8 mouse cellular contexts compared by ENCODE assay signal in genomic region chr19:56822448-56822836, GRCm38 (mm10). TPM values are rescaled to one million over a fixed set of nuclear protein-coding genes. Genes with fewer than 3 reads are reported as not detected.
DNase-seq lines count a peak whose midpoint lies in the region; ATAC-seq and TF ChIP-seq lines count a peak whose summit lies in the region.

No protein-coding gene starts in this region.

- ATAC-seq in forebrain, postnatal 0 days: no peak; the same call in 1 of the 2 replicates

- H3K79me2 ChIP-seq in heart, adult 2 months (replicated peaks; ENCODE audit: control insufficient read depth, insufficient read depth, low read length): peaks cover 3% of the 10 kb centered on the region

- H3K4me2 ChIP-seq in forebrain, postnatal 0 days (ENCODE audit: low read depth): peak overlapping the region; percentile 76

- H3K27ac ChIP-seq in heart, adult 2 months: no peak overlapping the region; the same call in 1 of the 2 replicates
- no peak overlapping the region for H3K27ac ChIP-seq in forebrain, postnatal 0 days (ENCODE audit: low read depth, low read length)

- intact Hi-C loops in heart, adult 2 months (cut with DNase I): no loop called here
- intact Hi-C loops in heart, postnatal 36 days (cut with DNase I): loop anchor here (5.0 kb wide), 1 partner anchor 200 kb away; no protein-coding TSS in a partner anchor

- no peak overlapping the region for H3K9ac ChIP-seq in heart, adult 2 months (ENCODE audit: low read depth, low read length)
- peak overlapping the region; percentile 93 for H3K9ac ChIP-seq in forebrain, postnatal 0 days

- TF ChIP-seq EP300 in heart, adult 2 months (IDR thresholded peaks at IDR 0.05; ENCODE audit: insufficient read depth, low read depth, low read length): no peak

- no peaks in the 10 kb centered on the region for H3K9me3 ChIP-seq in E14TG2a.4 (ENCODE audit: low read length)
- no peaks in the 10 kb centered on the region for H3K9me3 ChIP-seq in forebrain, postnatal 0 days (ENCODE audit: low read length)
- peaks cover 11% of the 10 kb centered on the region for H3K9me3 ChIP-seq in megakaryocyte, embryonic 14.5 days

- H3K4me3 ChIP-seq in heart, adult 2 months: peak overlapping the region; percentile 84
- H3K4me3 ChIP-seq in E14TG2a.4 (replicated peaks; ENCODE audit: low read length): peak overlapping the region; percentile 99
- H3K4me3 ChIP-seq in forebrain, postnatal 0 days (ENCODE audit: low read depth, low read length): peak overlapping the region; percentile 85
- peak overlapping the region; percentile 98 for H3K4me3 ChIP-seq in megakaryocyte, embryonic 14.5 days (replicated peaks)

- no peak for DNase-seq in heart, adult 2 months
- DNase-seq in heart, postnatal 36 days: no peak
- no peak for DNase-seq in forebrain, postnatal 0 days
- no peak for DNase-seq in yolk sac, embryonic 10.5 days (ENCODE audit: low spot score)
- DNase-seq in embryo, embryonic 11 days: no peak
- no peak for DNase-seq in embryo, embryonic 10.5 days (ENCODE audit: low spot score)

- no peaks in the 10 kb centered on the region for H3K27me3 ChIP-seq in heart, adult 2 months (ENCODE audit: control insufficient read depth, insufficient read depth, low read length)
- H3K27me3 ChIP-seq in E14TG2a.4 (ENCODE audit: insufficient read depth, low read length): peaks cover 40% of the 10 kb centered on the region
- no peaks in the 10 kb centered on the region for H3K27me3 ChIP-seq in forebrain, postnatal 0 days (ENCODE audit: insufficient read depth, low read length)
- H3K27me3 ChIP-seq in megakaryocyte, embryonic 14.5 days (replicated peaks): peaks cover 29% of the 10 kb centered on the region

- no peak for TF ChIP-seq POLR2A in heart, adult 2 months (IDR thresholded peaks at IDR 0.05; ENCODE audit: insufficient read depth, low read depth, low read length)

- peaks cover 18% of the 10 kb centered on the region for H3K36me3 ChIP-seq in heart, adult 2 months (ENCODE audit: control insufficient read depth, insufficient read depth, low read length)
- peaks cover 14% of the 10 kb centered on the region for H3K36me3 ChIP-seq in E14TG2a.4 (ENCODE audit: insufficient read depth, low read length)
- H3K36me3 ChIP-seq in forebrain, postnatal 0 days (ENCODE audit: insufficient read depth): no peaks in the 10 kb centered on the region
- H3K36me3 ChIP-seq in megakaryocyte, embryonic 14.5 days (replicated peaks; ENCODE audit: low read length): no peaks in the 10 kb centered on the region

- 22% methylated on average over 10 of the region's 10 CpGs for WGBS in heart, adult 2 months
- WGBS in forebrain, postnatal 0 days: 18% methylated on average over 10 of the region's 10 CpGs

- peaks cover 14% of the 10 kb centered on the region for H3K4me1 ChIP-seq in heart, adult 2 months (ENCODE audit: control insufficient read depth, insufficient read depth, low read length)
- H3K4me1 ChIP-seq in E14TG2a.4 (replicated peaks; ENCODE audit: low read depth, low read length): peaks cover 26% of the 10 kb centered on the region
- peaks cover 38% of the 10 kb centered on the region for H3K4me1 ChIP-seq in forebrain, postnatal 0 days (ENCODE audit: insufficient read depth)
- peaks cover 36% of the 10 kb centered on the region for H3K4me1 ChIP-seq in megakaryocyte, embryonic 14.5 days

- TF ChIP-seq CTCF in heart, adult 2 months (IDR thresholded peaks at IDR 0.05): no peak
- TF ChIP-seq CTCF in E14TG2a.4 (conservative IDR thresholded peaks at IDR 0.05; ENCODE audit: low read length): no peak
- no peak for TF ChIP-seq CTCF in forebrain, postnatal 0 days (IDR thresholded peaks at IDR 0.05; ENCODE audit: low read depth)

RNA-seq across cellular contexts. Expression of gene Ccdc186, which starts 0.5 kb away (rescaled TPM):
- 10 to 100 TPM; 24.9 to 28.6 TPM for total RNA-seq in heart, adult 2 months (2021)
- 5.0 and 7.9 TPM in 2 replicates for polyA plus RNA-seq in heart, adult 2 months (2012; rRNA removed)
- 10 to 100 TPM; 26.8 to 28.8 TPM for total RNA-seq in heart, postnatal 36 days (2021)
- total RNA-seq in forebrain, postnatal 0 days (2014; rRNA removed): 20.9 and 21.2 TPM in 2 replicates
- 15.7 and 20.2 TPM in 2 replicates for polyA plus RNA-seq in forebrain, postnatal 0 days (2015; fragmentation: Nextera tagmentation; extraction: Ambion mirVana)
- 0.72 TPM in 1 of 2 replicates, not detected in the other for polyA plus RNA-seq in megakaryocyte, embryonic 14.5 days (2012; ENCODE audit: insufficient read depth, low replicate concordance)

RNA-seq across cellular contexts. Expression of gene Tdrd1, which starts 3.6 kb away (rescaled TPM):
- not detected for total RNA-seq in heart, adult 2 months (2021)
- 0.02 and 0.06 TPM in 2 replicates for polyA plus RNA-seq in heart, adult 2 months (2012; rRNA removed)
- not detected for total RNA-seq in heart, postnatal 36 days (2021)
- 0.69 and 1.7 TPM in 2 replicates for total RNA-seq in forebrain, postnatal 0 days (2014; rRNA removed)
- 0.50 and 0.77 TPM in 2 replicates for polyA plus RNA-seq in forebrain, postnatal 0 days (2015; fragmentation: Nextera tagmentation; extraction: Ambion mirVana)
- not detected in 2 replicates for polyA plus RNA-seq in megakaryocyte, embryonic 14.5 days (2012; ENCODE audit: insufficient read depth, low replicate concordance)

RNA-seq across cellular contexts. Expression of gene Vwa2, which starts 51.6 kb away (rescaled TPM):
- total RNA-seq in heart, adult 2 months (2021): not detected
- polyA plus RNA-seq in heart, adult 2 months (2012; rRNA removed): not detected in 2 replicates
- total RNA-seq in heart, postnatal 36 days (2021): not detected
- total RNA-seq in forebrain, postnatal 0 days (2014; rRNA removed): 0.62 and 1.1 TPM in 2 replicates
- polyA plus RNA-seq in forebrain, postnatal 0 days (2015; fragmentation: Nextera tagmentation; extraction: Ambion mirVana): 0.31 and 0.33 TPM in 2 replicates
- polyA plus RNA-seq in megakaryocyte, embryonic 14.5 days (2012; ENCODE audit: insufficient read depth, low replicate concordance): not detected in 2 replicates
